Mouse (Mus musculus): ENCODE measurements around the gene Lamtor4.

DNA sequence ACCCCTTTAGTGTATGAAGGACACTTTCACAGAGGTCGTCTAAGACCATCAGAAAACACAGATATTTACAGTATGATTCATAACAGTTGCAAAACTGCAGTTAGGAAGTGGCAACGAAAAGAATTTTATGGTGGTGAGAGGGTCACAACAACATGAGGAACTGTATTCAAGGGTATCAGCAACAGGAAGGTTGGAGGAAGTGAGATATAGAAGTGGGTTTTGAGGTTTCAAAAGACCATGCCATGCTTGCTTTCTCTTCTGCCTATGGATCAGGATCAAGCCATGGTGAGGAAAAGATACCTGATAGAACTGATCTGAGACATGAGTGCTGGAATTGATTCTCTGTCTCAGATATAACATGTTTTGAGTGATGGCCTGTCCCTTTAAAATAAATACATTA lies 27.9 kb upstream of the Lamtor4 start:
- TF ChIP-seq GATA1 (IDR thresholded peaks at IDR 0.05; ENCODE audit: borderline replicate concordance, low read length) = peak; percentile 80; the same call in 1 of the 3 replicates
- peak; percentile 76; the same call in 1 of the 2 replicates for TF ChIP-seq FLI1 (IDR thresholded peaks at IDR 0.05; ENCODE audit: low read length)

Data from megakaryocyte, embryonic 14.5 days (primary cell).